Mouse (Mus musculus) heart, postnatal 0 days (tissue): ENCODE results near the gene Nrros.

ENCODE experiments used
- CTCF ChIP-seq: IDR thresholded peaks from 2 replicates; pipeline ENCODE4 v1.5.1; 2016; ENCODE audit warnings: antibody characterized with exemption, control low read depth, low read depth
- EP300 ChIP-seq: IDR thresholded peaks from 2 replicates; pipeline ENCODE4 v1.6.1; 2016; ENCODE audit warnings: antibody characterized with exemption, low read depth

- TF ChIP-seq CTCF (no peak), EP300 (no peak)
Observed at GRCm38 (mm10) chr16:32153976-32154375, 11.4 kb downstream of the Nrros start.
